Mouse (Mus musculus) cerebellum, adult 2 months (tissue): ENCODE measurements at regions not wholly inside any gene's neighbourhood (a gene's known extent, or its start where the extent isn't known, plus 50 kb on each side); places are given as distances from the start of the nearest gene placed in this dataset.

Source experiments
- CTCF ChIP-seq: fragments of 200-500 bp; IDR thresholded peaks from 2 replicates; pipeline ENCODE4 v1.5.1; 2011; ENCODE audit warnings: low read depth, mild to moderate bottlenecking, control low read depth, low read length, moderate library complexity, borderline replicate concordance; ENCODE audit not compliant: insufficient read depth
- POLR2A ChIP-seq: fragments of 200-500 bp; IDR thresholded peaks from 2 replicates; pipeline ENCODE4 v1.6.1; 2011; ENCODE audit warnings: low read length, control low read depth, borderline replicate concordance; ENCODE audit not compliant: insufficient read depth

GRCm38 (mm10) chr17:59383107-59383438, 369.9 kb upstream of the Nudt12 start:
- TF ChIP-seq CTCF (no peak), POLR2A (no peak)
